Mouse (Mus musculus) limb, embryonic 15.5 days (tissue): ENCODE data around the gene Rps19. TPM values are rescaled to one million over a fixed set of nuclear protein-coding genes. Genes with fewer than 3 reads are reported as not detected.

Source experiments
- ATAC-seq: fragments of 200-750 bp; cut with Nextera tagmentation; 2 replicates; pipeline ENCODE4 v1.8.0; 2017; ENCODE audit warnings: low read depth, moderate TSS enrichment; ENCODE audit not compliant: insufficient number of reproducible peaks, low FRiP score, low TSS enrichment
- H3K27ac ChIP-seq: fragments of 300-500 bp; sonication (generic); 2 replicates; pipeline ENCODE4 v1.5.1; 2015; ENCODE audit warnings: moderate library complexity, mild to moderate bottlenecking, inconsistent platforms
- H3K27me3 ChIP-seq: fragments of 300-500 bp; sonication (generic); 2 replicates; pipeline ENCODE4 v1.6.1; 2015; ENCODE audit warnings: inconsistent platforms
- H3K36me3 ChIP-seq: fragments of 300-500 bp; sonication (generic); 2 replicates; pipeline ENCODE4 v1.6.1; 2015; ENCODE audit warnings: inconsistent platforms
- H3K4me1 ChIP-seq: fragments of 300-500 bp; sonication (generic); 2 replicates; pipeline ENCODE4 v1.6.1; 2015; ENCODE audit warnings: inconsistent platforms
- H3K4me2 ChIP-seq: fragments of 300-500 bp; sonication (generic); 2 replicates; pipeline ENCODE4 v1.6.1; 2015; ENCODE audit warnings: mild to moderate bottlenecking, inconsistent platforms
- H3K4me3 ChIP-seq: fragments of 300-500 bp; sonication (generic); 2 replicates; pipeline ENCODE4 v1.5.1; 2015; ENCODE audit warnings: mild to moderate bottlenecking, inconsistent platforms
- H3K9ac ChIP-seq: fragments of 300-500 bp; sonication (generic); 2 replicates; pipeline ENCODE4 v1.6.1; 2015; ENCODE audit warnings: inconsistent platforms
- H3K9me3 ChIP-seq: fragments of 300-500 bp; sonication (generic); 2 replicates; pipeline ENCODE4 v1.6.1; 2016; ENCODE audit warnings: inconsistent platforms
- WGBS: fragments of 180-500 bp; shearing (Covaris S2); methylation state at CpG from one replicate; pipeline ENCODE4 v1.1.7; 2015; 5-methylcytosine and 5-hydroxymethylcytosine counted together
- polyA plus RNA-seq: library from polyadenylated mRNA; unstranded; fragments of >200 nt; fragmentation: Nextera tagmentation; extraction: Ambion mirVana; gene quantifications from 2 replicates; pipeline ENCODE4 v1.2.1, GENCODE M21; 2015

The Rps19 gene
- polyA plus RNA-seq, 1 experiment from 2014 or later = 2,933 TPM

GRCm38 (mm10) chr7:24852557-24853232, 31.5 kb upstream of the Rps19 start:
- Histone ChIP-seq H3K9ac (no peak overlapping the region), H3K4me3 (no peak overlapping the region), H3K4me2 (no peak overlapping the region), H3K27me3 (no peaks in the 10 kb centered on the region), H3K36me3 (no peaks in the 10 kb centered on the region), H3K9me3 (no peaks in the 10 kb centered on the region), H3K4me1 (peaks cover 4% of the 10 kb centered on the region; the same call in 1 of the 2 replicates), H3K27ac (no peak overlapping the region)
- ATAC-seq = no peak
- WGBS = 78% methylated on average over 8 of the region's 8 CpGs

- H3K36me3 ChIP-seq = no peaks in the 10 kb centered on the region
- H3K4me1 ChIP-seq = peaks cover 4% of the 10 kb centered on the region; the same call in 1 of the 2 replicates
- H3K9me3 ChIP-seq = no peaks in the 10 kb centered on the region
- ATAC-seq = no peak
- no peak overlapping the region for H3K4me2 ChIP-seq
- H3K9ac ChIP-seq = no peak overlapping the region
- no peak overlapping the region for H3K27ac ChIP-seq
- H3K4me3 ChIP-seq = no peak overlapping the region
- H3K27me3 ChIP-seq = no peaks in the 10 kb centered on the region
Measured at GRCm38 (mm10) chr7:24853233-24853563, 31.0 kb upstream of the Rps19 start.

GRCm38 (mm10) chr7:24853695-24854094, 30.5 kb upstream of the Rps19 start:
- H3K4me2 ChIP-seq = no peak overlapping the region
- H3K9me3 ChIP-seq = no peaks in the 10 kb centered on the region
- peaks cover 4% of the 10 kb centered on the region; the same call in 1 of the 2 replicates for H3K4me1 ChIP-seq
- 38% methylated on average over 7 of the region's 7 CpGs for WGBS
- no peak overlapping the region for H3K27ac ChIP-seq
- no peak overlapping the region for H3K4me3 ChIP-seq
- H3K27me3 ChIP-seq = no peaks in the 10 kb centered on the region
- H3K36me3 ChIP-seq = no peaks in the 10 kb centered on the region
- no peak for ATAC-seq
- H3K9ac ChIP-seq = no peak overlapping the region

GRCm38 (mm10) chr7:24856460-24857120, 27.6 kb upstream of the Rps19 start:
- Histone ChIP-seq H3K27ac (no peak overlapping the region), H3K4me1 (peaks cover 4% of the 10 kb centered on the region; the same call in 1 of the 2 replicates), H3K4me3 (no peak overlapping the region), H3K9ac (no peak overlapping the region), H3K27me3 (no peaks in the 10 kb centered on the region), H3K9me3 (no peaks in the 10 kb centered on the region), H3K36me3 (no peaks in the 10 kb centered on the region), H3K4me2 (no peak overlapping the region)
- ATAC-seq = no peak
- WGBS = 45% methylated on average over 6 of the region's 6 CpGs

- WGBS = 65% methylated on average over 5 of the region's 5 CpGs
- no peak for ATAC-seq
- no peak overlapping the region for H3K9ac ChIP-seq
Measured at GRCm38 (mm10) chr7:24859234-24859633, 24.9 kb upstream of the Rps19 start.

GRCm38 (mm10) chr7:24861913-24862312, 22.3 kb upstream of the Rps19 start, which contains the start of gene Gm9844:
Gm9844 (plus strand) TSS chr7:24862213.
- Histone ChIP-seq H3K4me3 (no peak within 1 kb of the TSS), H3K36me3 (no peaks in the 10 kb centered on the region), H3K27me3 (no peaks in the 10 kb centered on the region), H3K9ac (no peak within 1 kb of the TSS), H3K4me2 (no peak within 1 kb of the TSS), H3K27ac (no peak within 1 kb of the TSS), H3K9me3 (no peaks in the 10 kb centered on the region), H3K4me1 (no peaks in the 10 kb centered on the region)
- ATAC-seq = no peak
- WGBS = 85% methylated on average over 7 of the region's 7 CpGs

More at GRCm38 (mm10) chr7:24859234-24859633, 24.9 kb upstream of the Rps19 start:
- no peak overlapping the region for H3K27ac ChIP-seq
- no peaks in the 10 kb centered on the region for H3K27me3 ChIP-seq
- no peak overlapping the region for H3K4me3 ChIP-seq
- H3K9me3 ChIP-seq = no peaks in the 10 kb centered on the region
- no peaks in the 10 kb centered on the region for H3K36me3 ChIP-seq
- H3K4me1 ChIP-seq = no peaks in the 10 kb centered on the region
- no peak overlapping the region for H3K4me2 ChIP-seq

GRCm38 (mm10) chr7:24862853-24863252, 21.3 kb upstream of the Rps19 start:
- ATAC-seq = no peak
- WGBS = 79% methylated on average over 4 of the region's 4 CpGs
- no peak overlapping the region for H3K9ac ChIP-seq
- no peak overlapping the region for H3K4me2 ChIP-seq
- no peak overlapping the region for H3K4me3 ChIP-seq
- no peaks in the 10 kb centered on the region for H3K9me3 ChIP-seq
- no peaks in the 10 kb centered on the region for H3K36me3 ChIP-seq
- no peaks in the 10 kb centered on the region for H3K4me1 ChIP-seq
- H3K27me3 ChIP-seq = no peaks in the 10 kb centered on the region
- H3K27ac ChIP-seq = no peak overlapping the region

GRCm38 (mm10) chr7:24864156-24864555, 20.0 kb upstream of the Rps19 start:
- no peak overlapping the region for H3K27ac ChIP-seq
- no peaks in the 10 kb centered on the region for H3K9me3 ChIP-seq
- 0 out of 2 replicates have a peak, but pooled peaks cover 3% of the 10 kb centered on the region for H3K27me3 ChIP-seq
- no peaks in the 10 kb centered on the region for H3K36me3 ChIP-seq
- WGBS = 27% methylated on average over 6 of the region's 6 CpGs
- no peak overlapping the region for H3K9ac ChIP-seq
- no peaks in the 10 kb centered on the region for H3K4me1 ChIP-seq
- no peak for ATAC-seq
- no peak overlapping the region for H3K4me3 ChIP-seq
- H3K4me2 ChIP-seq = no peak overlapping the region

GRCm38 (mm10) chr7:24869080-24869479, 15.1 kb upstream of the Rps19 start:
- no peaks in the 10 kb centered on the region for H3K9me3 ChIP-seq
- no peaks in the 10 kb centered on the region for H3K36me3 ChIP-seq
- H3K4me2 ChIP-seq = no peak overlapping the region
- H3K9ac ChIP-seq = no peak overlapping the region
- 69% methylated on average over 17 of the region's 17 CpGs for WGBS
- no peak overlapping the region for H3K4me3 ChIP-seq
- ATAC-seq = no peak
- no peak overlapping the region for H3K27ac ChIP-seq
- H3K27me3 ChIP-seq = 0 out of 2 replicates have a peak, but pooled peaks cover 13% of the 10 kb centered on the region
- H3K4me1 ChIP-seq = no peaks in the 10 kb centered on the region

GRCm38 (mm10) chr7:24869532-24870165, 14.5 kb upstream of the Rps19 start, which contains the start of the genes Lypd4 and Dmrtc2:
Lypd4 (minus strand) TSS chr7:24869941.
Dmrtc2 (plus strand) TSS chr7:24870057.
- H3K4me1 ChIP-seq = no peaks in the 10 kb centered on the region
- no peak for ATAC-seq
- H3K4me2 ChIP-seq = no peak within 1 kb of the TSS
- H3K36me3 ChIP-seq = no peaks in the 10 kb centered on the region
- 49% methylated on average over 41 of the region's 41 CpGs for WGBS
- H3K9ac ChIP-seq = no peak within 1 kb of the TSS
- no peaks in the 10 kb centered on the region for H3K9me3 ChIP-seq
- H3K27ac ChIP-seq = no peak within 1 kb of the TSS
- 0 out of 2 replicates have a peak, but pooled peaks cover 13% of the 10 kb centered on the region for H3K27me3 ChIP-seq
- H3K4me3 ChIP-seq = no peak within 1 kb of the TSS

- no peak for ATAC-seq
- H3K27me3 ChIP-seq = no peaks in the 10 kb centered on the region
- no peak overlapping the region for H3K9ac ChIP-seq
- 0 out of 2 replicates have a peak, but pooled peaks cover 2% of the 10 kb centered on the region for H3K4me1 ChIP-seq
- no peak overlapping the region for H3K4me3 ChIP-seq
- 38% methylated on average over 3 of the region's 3 CpGs for WGBS
- H3K4me2 ChIP-seq = no peak overlapping the region
- H3K27ac ChIP-seq = no peak overlapping the region
- H3K9me3 ChIP-seq = no peaks in the 10 kb centered on the region
- no peaks in the 10 kb centered on the region for H3K36me3 ChIP-seq
Measured at GRCm38 (mm10) chr7:24877588-24877987, 6.6 kb upstream of the Rps19 start.

- no peak overlapping the region for H3K27ac ChIP-seq
- no peaks in the 10 kb centered on the region for H3K36me3 ChIP-seq
- no peak for ATAC-seq
- no peak overlapping the region for H3K4me2 ChIP-seq
- H3K27me3 ChIP-seq = no peaks in the 10 kb centered on the region
- WGBS = 50% methylated on average over 2 of the region's 2 CpGs
- H3K4me3 ChIP-seq = no peak overlapping the region
- H3K9me3 ChIP-seq = no peaks in the 10 kb centered on the region
- H3K9ac ChIP-seq = no peak overlapping the region
- 0 out of 2 replicates have a peak, but pooled peaks cover 2% of the 10 kb centered on the region for H3K4me1 ChIP-seq
Measured at GRCm38 (mm10) chr7:24879620-24880019, 4.6 kb upstream of the Rps19 start.
